Mouse (Mus musculus): ENCODE results near the gene Fahd1. TPM values are rescaled to one million over a fixed set of nuclear protein-coding genes. Genes with fewer than 3 reads are reported as not detected.

The Fahd1 gene
- total RNA-seq, 2 experiments from 2014 or later: 83.4 to 87.6 TPM

GRCm38 (mm10) chr17:24886134-24886931 is 36.2 kb upstream of the Fahd1 start, which contains the start of the genes Nubp2 and Spsb3:
Nubp2 (minus strand) TSS chr17:24886349.
Spsb3 (plus strand) TSS chr17:24886643.
- ATAC-seq (replicated peaks; ENCODE audit: low FRiP score, poor library complexity, severe bottlenecking): peak; percentile 90

GRCm38 (mm10) chr17:24885356-24886133 is 35.4 kb upstream of the Fahd1 start:
- ATAC-seq (replicated peaks; ENCODE audit: low FRiP score, poor library complexity, severe bottlenecking): peak; percentile 3; the same call in 1 of the 2 replicates

GRCm38 (mm10) chr17:24884391-24884790 is 34.2 kb upstream of the Fahd1 start:
- no peak for ATAC-seq (replicated peaks; ENCODE audit: low FRiP score, poor library complexity, severe bottlenecking)

GRCm38 (mm10) chr17:24881738-24882440 is 31.7 kb upstream of the Fahd1 start:
- ATAC-seq (replicated peaks; ENCODE audit: low FRiP score, poor library complexity, severe bottlenecking): no peak

GRCm38 (mm10) chr17:24878531-24878930 is 28.4 kb upstream of the Fahd1 start:
- no peak for ATAC-seq (replicated peaks; ENCODE audit: low FRiP score, poor library complexity, severe bottlenecking)

GRCm38 (mm10) chr17:24878117-24878397 is 27.9 kb upstream of the Fahd1 start:
- ATAC-seq (replicated peaks; ENCODE audit: low FRiP score, poor library complexity, severe bottlenecking): no peak

- no peak for ATAC-seq (replicated peaks; ENCODE audit: low FRiP score, poor library complexity, severe bottlenecking)
These were observed 27.4 kb upstream of the Fahd1 start for GRCm38 (mm10) chr17:24877336-24878116.

GRCm38 (mm10) chr17:24874989-24875388 is 24.8 kb upstream of the Fahd1 start:
- no peak for ATAC-seq (replicated peaks; ENCODE audit: low FRiP score, poor library complexity, severe bottlenecking)

- ATAC-seq (replicated peaks; ENCODE audit: low FRiP score, poor library complexity, severe bottlenecking): no peak
These were observed 24.2 kb upstream of the Fahd1 start for GRCm38 (mm10) chr17:24874405-24874745.

GRCm38 (mm10) chr17:24873695-24874404 is 23.7 kb upstream of the Fahd1 start:
- no peak for ATAC-seq (replicated peaks; ENCODE audit: low FRiP score, poor library complexity, severe bottlenecking)

GRCm38 (mm10) chr17:24867914-24868313 is 17.8 kb upstream of the Fahd1 start:
- no peak for ATAC-seq (replicated peaks; ENCODE audit: low FRiP score, poor library complexity, severe bottlenecking)

GRCm38 (mm10) chr17:24865776-24866175 is 15.6 kb upstream of the Fahd1 start, which contains the start of gene Igfals:
Igfals (plus strand) TSS chr17:24865997.
- no peak for ATAC-seq (replicated peaks; ENCODE audit: low FRiP score, poor library complexity, severe bottlenecking)

GRCm38 (mm10) chr17:24861785-24862184 is 11.6 kb upstream of the Fahd1 start:
- no peak for ATAC-seq (replicated peaks; ENCODE audit: low FRiP score, poor library complexity, severe bottlenecking)

GRCm38 (mm10) chr17:24860076-24860475 is 9.9 kb upstream of the Fahd1 start:
- peak; percentile 81 for ATAC-seq (replicated peaks; ENCODE audit: low FRiP score, poor library complexity, severe bottlenecking)

- ATAC-seq (replicated peaks; ENCODE audit: low FRiP score, poor library complexity, severe bottlenecking): peak; percentile 84
These were observed 8.8 kb upstream of the Fahd1 start for GRCm38 (mm10) chr17:24858967-24859366.

GRCm38 (mm10) chr17:24857831-24858470 is 7.8 kb upstream of the Fahd1 start:
- ATAC-seq (replicated peaks; ENCODE audit: low FRiP score, poor library complexity, severe bottlenecking): peak; percentile 54

GRCm38 (mm10) chr17:24856589-24856988 is 6.4 kb upstream of the Fahd1 start:
- no peak for ATAC-seq (replicated peaks; ENCODE audit: low FRiP score, poor library complexity, severe bottlenecking)

- ATAC-seq (replicated peaks; ENCODE audit: low FRiP score, poor library complexity, severe bottlenecking): no peak
These were observed 5.8 kb upstream of the Fahd1 start for GRCm38 (mm10) chr17:24855838-24856464.

All from erythroid progenitor cell, adult 5-6 weeks (primary cell).